Mouse (Mus musculus) heart, embryonic 13.5 days (tissue): Measurements from ENCODE around the gene Chrm4. TPM values are rescaled to one million over a fixed set of nuclear protein-coding genes. Genes with fewer than 3 reads are reported as not detected.
A peak's percentile ranks its signal among the peaks of the same experiment; 100 is the strongest.

Experiments used
- ATAC-seq: fragments of 200-750 bp; cut with Nextera tagmentation; 2 replicates; pipeline ENCODE4 v1.8.0; 2017; ENCODE audit warnings: moderate TSS enrichment; ENCODE audit not compliant: insufficient number of reproducible peaks, low FRiP score, low TSS enrichment; ENCODE audit errors: extremely low read depth
- H3K27ac ChIP-seq: fragments of 300-500 bp; sonication (generic); replicated peaks from 2 replicates; pipeline ENCODE4 v1.5.1; 2015; ENCODE audit warnings: moderate library complexity, mild to moderate bottlenecking, inconsistent platforms
- H3K27me3 ChIP-seq: fragments of 300-500 bp; sonication (generic); replicated peaks from 2 replicates; pipeline ENCODE4 v1.6.1; 2015; ENCODE audit warnings: mild to moderate bottlenecking, inconsistent platforms
- H3K36me3 ChIP-seq: fragments of 300-500 bp; sonication (generic); 2 replicates; pipeline ENCODE4 v1.6.1; 2015; ENCODE audit warnings: mild to moderate bottlenecking, inconsistent platforms
- H3K4me1 ChIP-seq: fragments of 300-500 bp; sonication (generic); 2 replicates; pipeline ENCODE4 v1.6.1; 2015; ENCODE audit warnings: inconsistent platforms
- H3K4me2 ChIP-seq: fragments of 300-500 bp; sonication (generic); 2 replicates; pipeline ENCODE4 v1.6.1; 2015; ENCODE audit warnings: inconsistent platforms, mild to moderate bottlenecking, moderate library complexity
- H3K4me3 ChIP-seq: fragments of 300-500 bp; sonication (generic); 2 replicates; pipeline ENCODE4 v1.5.1; 2015; ENCODE audit warnings: moderate library complexity, mild to moderate bottlenecking, inconsistent platforms
- H3K9ac ChIP-seq: fragments of 300-500 bp; sonication (generic); 2 replicates; pipeline ENCODE4 v1.6.1; 2015; ENCODE audit warnings: inconsistent platforms, mild to moderate bottlenecking, moderate library complexity
- H3K9me3 ChIP-seq: fragments of 300-500 bp; sonication (generic); 2 replicates; pipeline ENCODE4 v1.6.1; 2016; ENCODE audit warnings: inconsistent platforms
- WGBS: fragments of 180-500 bp; shearing (Covaris S2); methylation state at CpG from one replicate; pipeline ENCODE4 v1.1.7; 2015; ENCODE audit warnings: mixed read lengths; 5-methylcytosine and 5-hydroxymethylcytosine counted together
- polyA plus RNA-seq: library from polyadenylated mRNA; unstranded; fragments of >200 nt; fragmentation: Nextera tagmentation; extraction: Ambion mirVana; gene quantifications from 2 replicates; pipeline ENCODE4 v1.2.1, GENCODE M21; 2015

The Chrm4 gene
- polyA plus RNA-seq, 1 experiment from 2014 or later = not detected

DNA sequence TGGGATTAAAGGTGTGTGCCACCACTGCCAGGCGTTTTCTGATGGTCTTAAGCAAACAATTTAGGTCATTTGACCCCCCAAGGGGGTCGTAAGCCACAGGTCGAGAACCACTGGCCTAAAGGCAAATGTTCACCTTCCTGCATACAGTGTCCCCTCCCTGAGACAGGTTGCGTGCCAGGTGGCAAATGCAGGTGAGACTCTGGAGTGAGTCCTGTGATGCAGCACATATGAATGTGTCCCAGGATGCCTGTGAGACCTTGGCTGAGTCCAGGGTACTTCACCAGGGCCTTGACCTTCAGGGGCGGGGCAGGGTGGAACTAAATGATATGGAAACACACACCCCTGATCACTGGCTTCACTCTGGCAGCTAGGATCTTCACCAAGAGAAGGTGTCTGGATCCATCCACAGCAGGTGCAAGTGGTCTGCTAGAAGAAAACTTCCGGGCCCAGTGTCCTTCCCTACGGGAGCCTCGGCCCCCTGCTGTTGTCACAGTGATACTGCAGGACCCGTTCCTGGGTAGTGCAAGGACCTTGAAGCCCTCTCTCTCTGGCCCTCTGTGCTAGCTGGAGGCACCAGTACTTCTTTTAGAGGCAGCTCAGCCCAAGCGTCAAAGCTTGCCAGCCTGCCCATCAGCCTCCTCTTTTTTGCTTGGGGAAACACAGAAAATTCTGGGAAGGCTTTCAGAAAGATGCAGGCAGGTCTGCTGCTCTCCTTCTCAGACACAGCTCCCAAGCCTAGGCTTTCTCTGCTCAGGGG is 31.8 kb downstream of the Chrm4 start:
- Histone ChIP-seq H3K9me3 (no peaks in the 10 kb centered on the region), H3K9ac (peak overlapping the region; percentile 70), H3K36me3 (peaks cover 8% of the 10 kb centered on the region; the same call in 1 of the 2 replicates), H3K4me1 (peaks cover 91% of the 10 kb centered on the region), H3K27ac (peak overlapping the region; percentile 32), H3K4me2 (no peak overlapping the region), H3K27me3 (no peaks in the 10 kb centered on the region), H3K4me3 (no peak overlapping the region)
- no peak for ATAC-seq
- 44% methylated on average over 10 of the region's 10 CpGs for WGBS

DNA sequence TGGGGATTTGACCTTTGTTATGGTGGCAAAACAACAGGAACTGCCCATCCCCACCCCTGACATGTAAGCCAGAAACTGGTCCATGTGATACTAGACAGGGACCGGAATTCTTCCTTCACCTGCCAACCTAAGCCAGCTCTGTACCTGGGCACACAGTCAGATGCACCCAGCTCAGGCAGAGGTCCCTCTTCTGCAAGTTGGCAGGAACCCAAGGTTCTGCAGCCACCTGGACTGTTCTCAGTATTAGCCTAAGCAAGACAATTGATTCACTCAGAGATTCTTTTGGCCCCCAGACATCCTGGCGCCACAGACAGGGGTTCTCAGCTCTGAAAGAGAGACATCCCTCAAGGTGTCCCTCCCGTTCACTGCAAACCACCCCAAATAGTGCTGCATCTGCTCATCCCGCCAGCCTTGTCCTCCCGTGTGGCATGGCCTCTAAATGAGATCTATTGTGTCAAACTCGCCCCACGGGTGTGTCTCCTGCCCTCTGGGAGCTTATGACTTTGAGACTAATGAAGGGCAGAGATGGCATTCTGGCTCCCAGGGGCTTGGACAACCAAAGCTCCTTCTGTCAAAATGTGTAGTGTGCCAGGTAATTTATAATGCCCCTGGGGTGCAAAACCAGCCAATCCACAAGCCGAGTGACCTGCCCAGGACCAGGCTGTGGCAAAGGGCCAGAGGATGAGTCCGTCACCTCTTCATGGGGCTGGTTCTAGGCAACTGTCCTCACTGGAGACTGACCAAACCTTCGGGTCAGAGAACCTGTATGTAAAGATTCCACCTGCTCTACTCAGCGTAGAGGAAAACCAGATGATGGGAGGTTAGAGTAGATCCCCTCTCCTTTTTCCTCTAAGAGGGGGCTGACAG is 32.7 kb downstream of the Chrm4 start:
- ATAC-seq = no peak
- H3K27me3 ChIP-seq = no peaks in the 10 kb centered on the region
- no peak overlapping the region for H3K4me3 ChIP-seq
- WGBS = 74% methylated on average over 11 of the region's 11 CpGs
- peaks cover 91% of the 10 kb centered on the region for H3K4me1 ChIP-seq
- H3K9me3 ChIP-seq = no peaks in the 10 kb centered on the region
- peak overlapping the region; percentile 32; the same call in 1 of the 2 replicates for H3K27ac ChIP-seq
- H3K36me3 ChIP-seq = peaks cover 8% of the 10 kb centered on the region; the same call in 1 of the 2 replicates
- H3K4me2 ChIP-seq = no peak overlapping the region
- peak overlapping the region; percentile 70 for H3K9ac ChIP-seq

DNA sequence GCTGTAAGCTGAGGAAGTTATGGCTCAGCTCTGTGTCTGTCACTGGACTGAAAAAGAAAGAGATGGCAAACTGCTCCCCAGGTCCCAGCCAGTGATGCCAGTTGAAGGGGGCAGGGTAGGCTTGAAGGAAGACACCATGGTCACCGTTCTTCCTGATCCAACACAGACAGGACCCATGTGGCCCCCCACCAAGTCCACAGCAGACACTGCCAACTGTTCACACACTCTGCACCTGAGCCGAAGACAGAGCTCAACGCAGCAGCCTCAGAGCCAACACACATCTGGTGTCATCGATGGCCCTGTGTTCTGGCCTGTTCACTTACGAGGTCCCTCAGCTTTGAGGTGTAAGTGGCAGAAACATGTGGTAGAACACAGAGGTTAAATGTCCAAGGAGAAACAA is 33.4 kb downstream of the Chrm4 start:
- WGBS = 85% methylated on average over 5 of the region's 5 CpGs
- H3K27ac ChIP-seq = no peak overlapping the region
- peaks cover 91% of the 10 kb centered on the region for H3K4me1 ChIP-seq
- peak overlapping the region; percentile 70; the same call in 1 of the 2 replicates for H3K9ac ChIP-seq
- no peak overlapping the region for H3K4me2 ChIP-seq
- H3K36me3 ChIP-seq = peaks cover 8% of the 10 kb centered on the region; the same call in 1 of the 2 replicates
- no peaks in the 10 kb centered on the region for H3K27me3 ChIP-seq
- no peak for ATAC-seq
- H3K4me3 ChIP-seq = no peak overlapping the region
- H3K9me3 ChIP-seq = no peaks in the 10 kb centered on the region

DNA sequence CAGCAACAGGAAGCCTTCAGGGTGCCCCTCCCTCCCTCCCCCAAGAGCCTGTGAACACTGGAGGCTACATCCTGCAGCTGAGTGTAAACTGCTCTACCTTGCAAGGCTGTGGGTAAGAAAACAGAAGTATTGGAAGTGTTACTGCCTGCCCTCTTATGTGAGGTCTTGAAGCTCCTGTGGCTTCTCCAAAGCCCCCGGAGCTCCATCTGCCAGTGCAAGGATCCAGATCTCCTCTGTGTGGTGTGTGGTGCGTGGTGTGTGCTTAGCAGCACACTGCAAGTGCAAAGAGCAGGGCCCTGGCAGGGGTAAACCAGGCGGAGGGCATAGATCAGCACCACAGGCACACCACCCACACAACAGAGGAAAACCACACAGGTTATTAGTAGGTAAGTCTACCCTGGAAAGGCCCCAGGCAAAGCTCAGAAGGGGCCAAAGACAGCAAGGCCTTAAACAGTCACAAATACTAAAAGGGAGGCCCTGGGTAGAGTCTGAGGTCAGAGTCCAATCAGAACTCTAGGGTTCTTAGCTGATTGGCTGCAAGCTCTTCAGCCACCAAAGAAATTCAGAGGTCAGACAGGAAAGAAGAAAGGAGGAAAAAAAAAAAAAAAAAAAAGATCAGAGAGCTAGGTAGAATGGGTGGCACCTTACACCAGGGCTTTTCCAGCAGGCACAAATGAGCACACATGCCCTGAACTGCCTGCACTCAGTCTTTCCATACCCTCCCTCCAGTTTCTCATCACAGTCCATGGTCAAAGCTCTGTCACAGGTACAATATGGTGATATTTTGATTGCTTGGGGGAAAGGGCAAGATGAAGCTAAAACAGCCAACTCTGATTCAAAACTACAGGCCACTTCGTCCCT is 35.1 kb downstream of the Chrm4 start:
- Histone ChIP-seq H3K27me3 (no peaks in the 10 kb centered on the region), H3K9ac (peak overlapping the region; percentile 98), H3K9me3 (no peaks in the 10 kb centered on the region), H3K4me2 (peak overlapping the region; percentile 99), H3K27ac (peak overlapping the region; percentile 84; the same call in 1 of the 2 replicates), H3K36me3 (peaks cover 8% of the 10 kb centered on the region; the same call in 1 of the 2 replicates), H3K4me1 (peaks cover 80% of the 10 kb centered on the region), H3K4me3 (peak overlapping the region; percentile 95)
- no peak for ATAC-seq
- 46% methylated on average over 4 of the region's 4 CpGs for WGBS

DNA sequence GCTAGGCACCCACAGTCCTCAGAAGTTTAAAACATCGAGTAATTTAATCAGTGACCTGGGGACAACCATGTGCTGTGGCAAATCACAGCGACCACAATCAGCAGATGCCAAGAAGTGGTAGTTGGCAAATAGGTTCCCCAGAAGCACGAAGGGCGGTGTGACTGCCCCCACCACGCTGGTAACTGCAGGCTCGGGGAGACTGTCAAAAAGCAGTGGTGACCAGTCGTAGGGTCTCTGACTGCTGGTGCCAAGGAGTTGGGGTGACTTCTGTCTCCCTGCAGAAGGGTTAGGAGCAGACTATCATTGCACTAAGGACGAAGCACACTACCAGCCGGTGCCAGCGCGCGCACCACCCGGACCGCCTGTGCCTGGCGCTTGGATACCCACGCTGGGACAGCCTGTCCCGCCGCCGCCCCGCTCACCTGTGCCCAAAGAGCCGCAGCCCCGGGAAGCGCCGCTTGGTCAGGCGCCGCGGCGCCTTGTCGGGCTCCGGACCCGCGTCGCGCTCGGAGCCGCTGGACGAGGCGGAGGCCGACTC is 35.9 kb downstream of the Chrm4 start:
- peak; percentile 8; the same call in 1 of the 2 replicates for ATAC-seq

DNA sequence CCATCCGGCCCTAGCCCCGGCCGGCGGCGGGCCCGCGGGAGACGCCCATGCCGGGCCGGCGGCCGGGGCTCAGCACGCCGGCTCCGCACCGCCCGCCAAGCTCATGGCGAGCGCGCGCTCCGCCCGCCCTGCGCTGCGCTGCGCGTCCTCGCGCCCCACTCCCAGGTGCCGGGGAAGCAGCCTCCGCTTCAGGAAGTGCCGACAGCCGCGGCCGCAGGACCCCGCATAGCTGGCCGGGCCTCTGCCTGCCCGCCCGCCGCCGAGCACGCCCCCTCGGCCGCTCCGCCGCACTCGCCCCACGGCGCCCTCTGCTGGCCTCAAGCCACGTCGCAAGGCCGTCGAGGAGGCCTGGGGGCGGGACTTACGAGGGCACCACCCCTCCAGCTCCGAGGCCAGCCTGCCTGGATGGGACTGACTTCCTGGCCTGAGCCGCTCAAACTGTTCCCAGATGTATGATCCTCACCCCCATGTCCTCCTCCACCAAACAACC is 36.4 kb downstream of the Chrm4 start:
- Histone ChIP-seq H3K4me3 (peak overlapping the region; percentile 95), H3K27me3 (no peaks in the 10 kb centered on the region), H3K4me2 (peak overlapping the region; percentile 99), H3K9me3 (no peaks in the 10 kb centered on the region), H3K27ac (peak overlapping the region; percentile 84), H3K9ac (peak overlapping the region; percentile 98), H3K4me1 (peaks cover 74% of the 10 kb centered on the region), H3K36me3 (peaks cover 7% of the 10 kb centered on the region; the same call in 1 of the 2 replicates)
- WGBS = under 1% methylated on average over 44 of the region's 57 CpGs
- ATAC-seq = peak; percentile 81

More for the DNA sequence above, 35.9 kb downstream of the Chrm4 start:
- Histone ChIP-seq H3K4me2 (peak overlapping the region; percentile 99), H3K9me3 (no peaks in the 10 kb centered on the region), H3K27me3 (no peaks in the 10 kb centered on the region), H3K27ac (peak overlapping the region; percentile 84), H3K9ac (peak overlapping the region; percentile 98), H3K36me3 (peaks cover 8% of the 10 kb centered on the region; the same call in 1 of the 2 replicates), H3K4me1 (peaks cover 74% of the 10 kb centered on the region), H3K4me3 (peak overlapping the region; percentile 95)
- WGBS = under 1% methylated on average over 39 of the region's 39 CpGs

DNA sequence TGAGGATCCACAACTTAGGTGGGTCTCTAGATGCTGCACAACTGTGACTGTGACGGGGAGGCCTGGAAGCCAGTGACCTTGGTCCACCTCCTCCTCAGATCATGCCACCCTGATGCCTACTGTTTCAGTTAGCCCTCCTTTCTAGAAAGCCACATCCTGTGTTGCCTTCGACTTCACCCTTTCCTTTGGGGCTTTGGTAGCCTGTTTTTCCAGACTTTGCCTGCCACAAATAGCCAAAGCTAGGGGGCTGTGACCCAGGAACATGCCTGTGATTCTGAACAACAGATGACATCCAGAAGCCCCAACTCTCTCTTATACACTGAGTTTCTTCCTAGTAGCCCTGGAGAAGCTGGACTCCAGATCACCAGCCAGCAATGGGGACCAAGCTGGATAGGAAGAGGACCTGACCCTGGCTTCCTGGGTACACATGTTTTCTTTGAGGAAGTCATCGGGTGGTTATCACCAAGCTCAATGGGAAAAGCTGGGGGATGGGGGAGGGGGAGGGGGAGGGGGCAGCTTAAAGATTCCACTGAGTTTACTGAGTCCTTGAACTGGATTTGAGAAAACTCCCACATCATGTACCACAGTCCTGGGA is 37.7 kb downstream of the Chrm4 start:
- peak overlapping the region; percentile 84 for H3K27ac ChIP-seq
- 48% methylated on average over 3 of the region's 3 CpGs for WGBS
- no peak for ATAC-seq
- peak overlapping the region; percentile 80 for H3K9ac ChIP-seq
- H3K4me1 ChIP-seq = peaks cover 62% of the 10 kb centered on the region
- peaks cover 4% of the 10 kb centered on the region; the same call in 1 of the 2 replicates for H3K36me3 ChIP-seq
- no peaks in the 10 kb centered on the region for H3K27me3 ChIP-seq
- no peaks in the 10 kb centered on the region for H3K9me3 ChIP-seq
- peak overlapping the region; percentile 95 for H3K4me3 ChIP-seq
- peak overlapping the region; percentile 99 for H3K4me2 ChIP-seq

DNA sequence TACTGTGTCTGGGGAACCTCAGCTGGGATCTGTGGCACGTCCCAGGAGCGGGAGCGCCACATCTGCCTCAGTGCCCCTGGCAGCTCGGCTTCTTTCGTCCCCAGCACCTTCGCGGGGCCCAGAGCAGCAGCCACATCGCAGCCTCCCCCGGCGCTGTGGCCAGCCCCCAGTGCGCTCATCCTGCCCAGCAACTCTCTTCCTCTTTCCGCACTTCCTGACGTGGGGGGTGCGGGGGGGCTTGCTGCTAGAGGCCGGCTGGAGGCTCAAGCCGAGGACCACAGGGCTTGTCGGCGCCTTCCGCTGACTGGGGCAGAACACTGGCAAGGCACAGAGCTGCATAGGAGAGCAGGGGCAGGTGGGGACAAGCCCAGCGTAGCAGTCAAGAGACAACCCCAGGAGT is 38.4 kb downstream of the Chrm4 start:
- 7% methylated on average over 20 of the region's 20 CpGs for WGBS
- Histone ChIP-seq H3K4me1 (peaks cover 55% of the 10 kb centered on the region), H3K4me3 (peak overlapping the region; percentile 95), H3K9ac (peak overlapping the region; percentile 80), H3K9me3 (no peaks in the 10 kb centered on the region), H3K27me3 (no peaks in the 10 kb centered on the region), H3K4me2 (peak overlapping the region; percentile 99), H3K27ac (peak overlapping the region; percentile 84), H3K36me3 (no peaks in the 10 kb centered on the region)
- ATAC-seq = no peak

DNA sequence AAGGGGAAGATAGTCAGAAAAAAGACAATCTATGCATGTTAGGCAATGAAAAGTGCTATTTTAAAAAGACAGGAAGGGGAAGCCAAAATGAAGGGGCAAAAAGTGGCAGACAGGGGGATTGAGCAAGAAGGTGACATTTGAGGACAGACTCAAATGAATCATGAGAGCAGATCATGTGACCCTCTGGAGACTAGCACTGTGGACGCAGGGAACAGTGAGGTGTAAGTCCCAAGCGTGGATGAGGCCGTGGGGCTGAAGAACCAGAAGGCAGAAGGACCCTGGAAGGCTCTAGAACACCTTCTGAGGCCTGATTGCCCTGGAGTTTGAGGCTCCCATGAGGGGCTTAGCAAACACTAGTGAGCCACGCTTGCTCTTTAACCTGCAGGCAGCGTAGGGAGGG is 39.3 kb downstream of the Chrm4 start:
- no peak for ATAC-seq
- Histone ChIP-seq H3K27me3 (no peaks in the 10 kb centered on the region), H3K36me3 (no peaks in the 10 kb centered on the region), H3K4me1 (peaks cover 56% of the 10 kb centered on the region), H3K4me3 (no peak overlapping the region), H3K27ac (no peak overlapping the region), H3K9me3 (no peaks in the 10 kb centered on the region), H3K4me2 (no peak overlapping the region), H3K9ac (no peak overlapping the region)
- WGBS = 82% methylated on average over 5 of the region's 5 CpGs

DNA sequence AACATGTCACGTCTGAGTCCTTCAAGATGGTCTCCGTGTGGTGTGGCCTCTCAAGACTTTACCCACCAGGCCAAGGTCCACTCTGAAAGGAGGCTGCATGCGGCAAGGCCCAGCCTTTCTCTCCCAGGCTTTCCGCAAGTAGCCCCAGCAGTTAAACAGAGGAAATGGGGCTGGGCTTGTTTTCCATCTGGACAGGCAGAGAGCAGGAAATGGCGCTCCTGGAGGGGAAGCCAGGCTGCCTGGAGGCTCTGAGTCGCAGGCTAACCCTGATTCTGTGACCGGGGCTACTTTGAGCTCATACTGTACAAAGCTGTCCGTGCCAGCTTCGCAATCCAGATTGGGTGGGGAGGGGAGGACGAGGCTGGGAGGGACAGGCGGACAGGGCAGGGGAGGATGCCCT is 40.9 kb downstream of the Chrm4 start:
- 45% methylated on average over 11 of the region's 11 CpGs for WGBS
- H3K36me3 ChIP-seq = no peaks in the 10 kb centered on the region
- H3K27ac ChIP-seq = peak overlapping the region; percentile 83
- H3K4me3 ChIP-seq = no peak overlapping the region
- H3K4me1 ChIP-seq = peaks cover 54% of the 10 kb centered on the region
- H3K9me3 ChIP-seq = no peaks in the 10 kb centered on the region
- no peak overlapping the region for H3K4me2 ChIP-seq
- peak overlapping the region; percentile 63 for H3K9ac ChIP-seq
- ATAC-seq = no peak
- no peaks in the 10 kb centered on the region for H3K27me3 ChIP-seq
